Mouse (Mus musculus) forebrain, postnatal 0 days (tissue): ENCODE data around the gene Gstk1. TPM values are rescaled to one million over a fixed set of nuclear protein-coding genes. Genes with fewer than 3 reads are reported as not detected.

Experiments
- ATAC-seq: fragments of 200-750 bp; cut with Nextera tagmentation; 2 replicates; pipeline ENCODE4 v1.8.0; 2017; ENCODE audit warnings: mild to moderate bottlenecking, moderate library complexity
- DNase-seq: peaks from one replicate; pipeline ENCODE4 v3.0.0-alpha.2; 2015
- H3K27ac ChIP-seq: fragments of 300-500 bp; sonication (generic); 2 replicates; pipeline ENCODE4 v1.5.1; 2014; ENCODE audit warnings: low read depth, mild to moderate bottlenecking, antibody characterized with exemption, low read length, moderate library complexity, mixed read lengths
- H3K27me3 ChIP-seq: fragments of 300-500 bp; sonication (generic); 2 replicates; pipeline ENCODE4 v1.6.1; 2014; ENCODE audit warnings: mild to moderate bottlenecking, low read length, mixed read lengths; ENCODE audit not compliant: insufficient read depth
- H3K36me3 ChIP-seq: fragments of 300-500 bp; sonication (generic); 2 replicates; pipeline ENCODE4 v1.6.1; 2014; ENCODE audit warnings: mild to moderate bottlenecking, moderate library complexity; ENCODE audit not compliant: insufficient read depth
- H3K4me1 ChIP-seq: fragments of 300-500 bp; sonication (generic); 2 replicates; pipeline ENCODE4 v1.6.1; 2014; ENCODE audit warnings: antibody characterized with exemption; ENCODE audit not compliant: insufficient read depth
- H3K4me2 ChIP-seq: fragments of 300-500 bp; sonication (generic); 2 replicates; pipeline ENCODE4 v1.6.1; 2014; ENCODE audit warnings: low read depth, mild to moderate bottlenecking, moderate library complexity
- H3K4me3 ChIP-seq: fragments of 300-500 bp; sonication (generic); 2 replicates; pipeline ENCODE4 v1.5.1; 2014; ENCODE audit warnings: low read depth, low read length, mixed read lengths
- H3K9ac ChIP-seq: fragments of 300-500 bp; sonication (generic); 2 replicates; pipeline ENCODE4 v1.6.1; 2014; ENCODE audit warnings: mild to moderate bottlenecking
- H3K9me3 ChIP-seq: fragments of 300-500 bp; sonication (generic); 2 replicates; pipeline ENCODE4 v1.6.1; 2016; ENCODE audit warnings: low read length
- CTCF ChIP-seq: sonication (generic); IDR thresholded peaks from 2 replicates; pipeline ENCODE4 v1.5.1; 2016; ENCODE audit warnings: antibody characterized with exemption, control low read depth, low read depth
- WGBS: fragments of 180-500 bp; shearing (Covaris S2); extraction: QIAGEN DNeasy Blood & Tissue Kit; methylation state at CpG from one replicate; pipeline ENCODE4 v1.1.7; 2014; 5-methylcytosine and 5-hydroxymethylcytosine counted together
- polyA plus RNA-seq: library from polyadenylated mRNA; unstranded; fragments of >200 nt; fragmentation: Nextera tagmentation; extraction: Ambion mirVana; gene quantifications from 2 replicates; pipeline ENCODE4 v1.2.1, GENCODE M21; 2015
- total RNA-seq: library from RNA; depleted of rRNA; stranded (reverse); fragments of >200 nt; gene quantifications from 2 replicates; pipeline ENCODE4 v1.2.3, GENCODE M21; 2014

Gstk1 gene
- total and polyA plus RNA-seq, 2 experiments from 2014 or later: 7.3 to 9.4 TPM

GRCm38 (mm10) chr6:42270817-42271216 lies 25.1 kb downstream of the Gstk1 start:
- peaks cover 61% of the 10 kb centered on the region for H3K36me3 ChIP-seq
- no peak for ATAC-seq
- H3K4me2 ChIP-seq: no peak overlapping the region
- H3K9ac ChIP-seq: no peak overlapping the region
- H3K27me3 ChIP-seq: no peaks in the 10 kb centered on the region
- no peak overlapping the region for H3K27ac ChIP-seq
- no peak for DNase-seq
- H3K4me3 ChIP-seq: no peak overlapping the region
- no peaks in the 10 kb centered on the region for H3K4me1 ChIP-seq
- H3K9me3 ChIP-seq: no peaks in the 10 kb centered on the region
- TF ChIP-seq CTCF: no peak

- Histone ChIP-seq H3K9me3 (no peaks in the 10 kb centered on the region), H3K4me3 (no peak overlapping the region), H3K4me1 (no peaks in the 10 kb centered on the region), H3K9ac (no peak overlapping the region), H3K27me3 (no peaks in the 10 kb centered on the region), H3K4me2 (no peak overlapping the region), H3K27ac (no peak overlapping the region), H3K36me3 (peaks cover 80% of the 10 kb centered on the region)
- no peak for ATAC-seq
- no peak for TF ChIP-seq CTCF
- WGBS: 32% methylated on average over 2 of the region's 2 CpGs
- no peak for DNase-seq
Measured at GRCm38 (mm10) chr6:42276151-42276550, 30.4 kb downstream of the Gstk1 start.

- no peaks in the 10 kb centered on the region for H3K9me3 ChIP-seq
- no peak overlapping the region for H3K4me3 ChIP-seq
- ATAC-seq (no peak), DNase-seq (no peak)
- H3K4me2 ChIP-seq: no peak overlapping the region
- H3K27me3 ChIP-seq: no peaks in the 10 kb centered on the region
- no peak overlapping the region for H3K9ac ChIP-seq
- H3K27ac ChIP-seq: no peak overlapping the region
- no peaks in the 10 kb centered on the region for H3K4me1 ChIP-seq
- TF ChIP-seq CTCF: no peak
- 82% methylated on average over 5 of the region's 5 CpGs for WGBS
- peaks cover 57% of the 10 kb centered on the region for H3K36me3 ChIP-seq
Measured at GRCm38 (mm10) chr6:42282865-42283528, 37.3 kb downstream of the Gstk1 start.

GRCm38 (mm10) chr6:42286448-42286847 lies 40.7 kb downstream of the Gstk1 start, which contains the start of gene Clcn1:
Gene Clcn1 (plus strand): TSS chr6:42286685.
- H3K9me3 ChIP-seq: no peaks in the 10 kb centered on the region
- no peaks in the 10 kb centered on the region for H3K27me3 ChIP-seq
- ATAC-seq (no peak), DNase-seq (no peak)
- H3K4me2 ChIP-seq: no peak within 1 kb of the TSS
- TF ChIP-seq CTCF: no peak
- H3K4me1 ChIP-seq: no peaks in the 10 kb centered on the region
- H3K27ac ChIP-seq: no peak within 1 kb of the TSS
- 78% methylated on average over 4 of the region's 5 CpGs for WGBS
- H3K9ac ChIP-seq: no peak within 1 kb of the TSS
- H3K4me3 ChIP-seq: no peak within 1 kb of the TSS
- peaks cover 32% of the 10 kb centered on the region for H3K36me3 ChIP-seq

GRCm38 (mm10) chr6:42287562-42287961 lies 41.8 kb downstream of the Gstk1 start:
- peaks cover 30% of the 10 kb centered on the region for H3K36me3 ChIP-seq
- DNase-seq: no peak

GRCm38 (mm10) chr6:42293327-42293726 lies 47.6 kb downstream of the Gstk1 start:
- Histone ChIP-seq H3K4me2 (no peak overlapping the region), H3K36me3 (peaks cover 23% of the 10 kb centered on the region), H3K4me3 (no peak overlapping the region), H3K4me1 (no peaks in the 10 kb centered on the region), H3K27ac (no peak overlapping the region), H3K9ac (no peak overlapping the region), H3K9me3 (no peaks in the 10 kb centered on the region), H3K27me3 (no peaks in the 10 kb centered on the region)
- 94% methylated on average over 6 of the region's 6 CpGs for WGBS
- ATAC-seq (no peak), DNase-seq (no peak)
- no peak for TF ChIP-seq CTCF

More at GRCm38 (mm10) chr6:42287562-42287961, 41.8 kb downstream of the Gstk1 start:
- no peak overlapping the region for H3K4me2 ChIP-seq
- no peak overlapping the region for H3K27ac ChIP-seq
- no peaks in the 10 kb centered on the region for H3K9me3 ChIP-seq
- no peak overlapping the region for H3K4me3 ChIP-seq
- H3K4me1 ChIP-seq: no peaks in the 10 kb centered on the region
- H3K9ac ChIP-seq: no peak overlapping the region
- no peak for TF ChIP-seq CTCF
- no peak for ATAC-seq
- H3K27me3 ChIP-seq: no peaks in the 10 kb centered on the region

GRCm38 (mm10) chr6:42295549-42296094 lies 49.9 kb downstream of the Gstk1 start:
- Histone ChIP-seq H3K27me3 (no peaks in the 10 kb centered on the region), H3K9me3 (no peaks in the 10 kb centered on the region), H3K4me3 (no peak overlapping the region), H3K4me2 (no peak overlapping the region), H3K27ac (no peak overlapping the region), H3K9ac (no peak overlapping the region), H3K4me1 (no peaks in the 10 kb centered on the region), H3K36me3 (peaks cover 28% of the 10 kb centered on the region)
- WGBS: 90% methylated on average over 3 of the region's 3 CpGs
- ATAC-seq: no peak
- no peak for DNase-seq
- no peak for TF ChIP-seq CTCF
